Mouse (Mus musculus): ENCODE measurements around the gene Map9. TPM values are rescaled to one million over a fixed set of nuclear protein-coding genes. Genes with fewer than 3 reads are reported as not detected.
"Not testable (repeated sequence)": the region's sequence is repeated elsewhere in the genome, so short reads cannot be mapped to it uniquely, and the experiment has no call there.

Map9 gene
- polyA plus RNA-seq, 1 experiment from 2014 or later: 6.9 TPM

DNA sequence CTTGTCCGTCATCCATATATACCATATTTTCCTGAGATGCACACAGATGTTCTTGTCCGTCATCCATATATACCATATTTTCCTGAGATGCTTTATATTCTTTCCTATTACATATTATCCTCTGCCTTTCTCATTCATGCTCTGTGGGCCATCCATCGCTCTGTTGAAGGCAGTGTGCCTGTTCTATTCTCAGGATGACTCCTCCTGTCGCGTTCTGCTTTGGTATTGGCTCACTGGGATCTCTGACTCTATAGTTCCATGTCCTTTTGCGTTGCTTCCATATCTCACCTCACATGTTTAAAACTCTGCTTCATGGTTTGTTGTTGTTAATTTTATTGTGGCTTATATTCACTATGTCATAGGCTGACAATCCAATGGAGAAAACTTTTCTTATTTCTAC, 48.0 kb downstream of the Map9 start:
- Histone ChIP-seq H3K4me3 (ENCODE audit: low read length) (no peak overlapping the region), H3K27me3 (ENCODE audit: insufficient read depth, low read length) (no peaks in the 10 kb centered on the region), H3K4me2 (replicated peaks; ENCODE audit: low read depth, low read length) (no peak overlapping the region), H3K27ac (ENCODE audit: low read length) (no peak overlapping the region), H3K9ac (replicated peaks; ENCODE audit: low read length) (no peak overlapping the region), H3K36me3 (ENCODE audit: insufficient read depth, low read length) (no peaks in the 10 kb centered on the region), H3K4me1 (ENCODE audit: insufficient read depth, low read length) (no peaks in the 10 kb centered on the region), H3K9me3 (ENCODE audit: low read length) (no peaks in the 10 kb centered on the region)
- 89% methylated on average over 6 of the region's 6 CpGs for WGBS
- ATAC-seq (ENCODE audit: low FRiP score, low TSS enrichment): no peak

DNA sequence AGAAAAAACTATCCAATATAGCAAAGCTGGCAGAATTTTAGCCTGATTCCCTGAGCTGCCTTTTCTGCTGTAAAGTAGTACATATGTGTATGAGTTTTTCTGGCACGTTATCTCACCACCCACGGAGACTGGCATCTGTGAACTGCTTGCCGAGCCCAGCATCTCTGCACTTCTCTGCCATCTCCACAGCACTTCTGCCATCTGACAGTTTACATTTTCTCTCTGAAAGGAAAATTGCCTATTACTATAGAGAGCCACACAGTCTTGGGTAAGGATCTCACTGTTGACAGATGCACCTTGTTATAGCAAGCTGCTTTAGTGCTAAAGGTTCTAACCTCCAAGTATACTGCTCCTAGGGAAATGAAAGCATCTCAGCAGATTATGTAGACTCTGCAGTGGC, 48.5 kb downstream of the Map9 start:
- H3K36me3 ChIP-seq (ENCODE audit: insufficient read depth, low read length): no peaks in the 10 kb centered on the region
- H3K4me1 ChIP-seq (ENCODE audit: insufficient read depth, low read length): no peaks in the 10 kb centered on the region
- WGBS: 86% methylated on average over 3 of the region's 3 CpGs
- H3K9me3 ChIP-seq (ENCODE audit: low read length): no peaks in the 10 kb centered on the region
- H3K9ac ChIP-seq (replicated peaks; ENCODE audit: low read length): no peak overlapping the region
- no peak overlapping the region for H3K4me2 ChIP-seq (replicated peaks; ENCODE audit: low read depth, low read length)
- H3K4me3 ChIP-seq (ENCODE audit: low read length): no peak overlapping the region
- ATAC-seq (ENCODE audit: low FRiP score, low TSS enrichment): no peak
- no peaks in the 10 kb centered on the region for H3K27me3 ChIP-seq (ENCODE audit: insufficient read depth, low read length)
- no peak overlapping the region for H3K27ac ChIP-seq (ENCODE audit: low read length)

DNA sequence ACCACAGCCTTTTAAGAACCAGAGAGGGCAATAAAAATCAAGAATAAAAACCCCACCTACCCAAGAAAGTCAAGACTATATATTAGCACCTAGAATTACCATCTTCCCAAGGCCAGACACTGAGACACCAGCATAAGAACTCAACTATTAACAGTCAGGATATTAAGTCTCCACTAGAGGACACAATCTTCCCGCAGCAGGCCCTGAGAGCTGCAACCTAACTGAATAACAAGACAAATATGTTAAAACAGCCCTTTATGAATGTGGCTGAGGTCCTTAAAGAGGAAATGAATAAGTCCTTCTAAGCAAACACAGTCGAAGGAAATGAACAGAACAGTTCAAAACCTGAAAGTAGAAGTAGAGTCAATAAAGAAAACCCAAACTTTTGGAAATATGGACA, 49.6 kb downstream of the Map9 start:
- Histone ChIP-seq H3K27me3 (ENCODE audit: insufficient read depth, low read length) (no peaks in the 10 kb centered on the region), H3K9ac (replicated peaks; ENCODE audit: low read length) (no peak overlapping the region), H3K9me3 (ENCODE audit: low read length) (no peaks in the 10 kb centered on the region), H3K4me1 (ENCODE audit: insufficient read depth, low read length) (no peaks in the 10 kb centered on the region), H3K27ac (ENCODE audit: low read length) (no peak overlapping the region), H3K4me2 (replicated peaks; ENCODE audit: low read depth, low read length) (no peak overlapping the region), H3K36me3 (ENCODE audit: insufficient read depth, low read length) (no peaks in the 10 kb centered on the region), H3K4me3 (ENCODE audit: low read length) (no peak overlapping the region)
- no peak for ATAC-seq (ENCODE audit: low FRiP score, low TSS enrichment)
- WGBS: 63% methylated on average over 2 of the region's 2 CpGs

DNA sequence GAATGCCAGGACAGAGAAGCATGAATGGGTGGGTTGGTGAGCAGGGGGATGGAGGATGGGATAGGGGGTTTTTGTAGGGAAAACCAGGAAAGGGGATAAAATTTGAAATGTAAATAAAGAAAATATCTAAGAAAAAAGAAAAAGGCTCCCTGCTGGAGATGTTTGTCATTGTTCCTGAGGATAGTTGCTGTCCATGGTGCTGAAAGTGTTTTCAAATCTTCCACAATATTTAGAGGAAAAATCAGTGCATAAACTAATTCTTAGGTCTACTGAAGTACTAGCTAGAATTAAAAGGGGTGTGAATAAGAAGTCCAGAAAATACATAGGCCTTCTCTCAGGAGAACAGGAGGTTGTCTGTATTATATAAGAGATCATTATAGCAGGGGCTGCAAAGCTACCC, 54.6 kb downstream of the Map9 start:
- no peak for ATAC-seq (ENCODE audit: low FRiP score, low TSS enrichment)
- Histone ChIP-seq H3K4me3 (ENCODE audit: low read length) (no peak overlapping the region), H3K27me3 (ENCODE audit: insufficient read depth, low read length) (no peaks in the 10 kb centered on the region), H3K36me3 (ENCODE audit: insufficient read depth, low read length) (no peaks in the 10 kb centered on the region), H3K4me2 (replicated peaks; ENCODE audit: low read depth, low read length) (no peak overlapping the region), H3K4me1 (ENCODE audit: insufficient read depth, low read length) (no peaks in the 10 kb centered on the region), H3K9ac (replicated peaks; ENCODE audit: low read length) (no peak overlapping the region), H3K27ac (ENCODE audit: low read length) (no peak overlapping the region), H3K9me3 (ENCODE audit: low read length) (no peaks in the 10 kb centered on the region)

DNA sequence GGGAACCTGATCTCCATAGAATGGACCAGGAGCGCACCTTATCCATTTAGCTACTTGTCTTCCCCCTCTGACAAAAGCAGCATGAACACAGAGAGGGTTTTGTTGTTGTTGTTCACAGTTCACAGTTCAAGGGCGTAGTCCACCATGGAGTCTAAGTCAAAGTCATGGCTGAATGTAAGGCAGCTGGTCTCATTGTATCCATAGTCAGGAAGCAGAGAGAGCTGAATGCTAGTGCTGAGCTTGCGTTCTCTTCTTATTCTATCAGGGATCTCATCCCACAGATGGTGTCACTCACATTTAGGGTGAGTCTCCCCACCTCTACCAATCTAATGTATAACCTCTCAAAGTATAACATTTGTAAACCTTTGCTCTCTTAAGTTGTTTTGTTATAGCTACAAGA, 60.1 kb downstream of the Map9 start:
- ATAC-seq (ENCODE audit: low FRiP score, low TSS enrichment): no peak
- Histone ChIP-seq H3K36me3 (ENCODE audit: insufficient read depth, low read length) (no peaks in the 10 kb centered on the region), H3K27me3 (ENCODE audit: insufficient read depth, low read length) (no peaks in the 10 kb centered on the region), H3K4me2 (replicated peaks; ENCODE audit: low read depth, low read length) (no peak overlapping the region), H3K4me3 (ENCODE audit: low read length) (no peak overlapping the region), H3K9me3 (ENCODE audit: low read length) (no peaks in the 10 kb centered on the region), H3K4me1 (ENCODE audit: insufficient read depth, low read length) (no peaks in the 10 kb centered on the region), H3K27ac (ENCODE audit: low read length) (no peak overlapping the region), H3K9ac (replicated peaks; ENCODE audit: low read length) (no peak overlapping the region)
- WGBS: 80% methylated on average over 3 of the region's 3 CpGs

DNA sequence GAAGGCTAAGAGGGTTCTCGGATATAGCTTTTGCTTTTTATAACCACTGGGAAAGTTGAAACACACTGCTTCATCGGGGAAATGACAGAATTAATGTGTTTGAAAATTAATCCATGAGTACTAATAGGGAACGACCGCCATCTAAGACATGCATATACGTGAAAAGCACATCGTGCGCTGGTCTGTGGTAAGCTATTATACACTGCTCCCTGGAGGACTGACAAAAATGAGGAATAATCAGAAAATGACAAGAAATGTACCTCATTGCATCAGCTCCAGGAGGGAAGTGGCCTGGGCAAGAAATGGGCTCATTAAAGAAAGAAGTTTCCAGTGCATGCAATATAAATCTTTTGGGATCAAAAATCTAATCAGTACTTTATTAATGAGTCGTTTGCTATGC, 77.5 kb downstream of the Map9 start:
- 90% methylated on average over 8 of the region's 8 CpGs for WGBS
- H3K9me3 ChIP-seq (ENCODE audit: low read length): no peaks in the 10 kb centered on the region
- H3K36me3 ChIP-seq (ENCODE audit: insufficient read depth, low read length): no peaks in the 10 kb centered on the region
- no peak overlapping the region for H3K27ac ChIP-seq (ENCODE audit: low read length)
- H3K27me3 ChIP-seq (ENCODE audit: insufficient read depth, low read length): no peaks in the 10 kb centered on the region
- no peaks in the 10 kb centered on the region for H3K4me1 ChIP-seq (ENCODE audit: insufficient read depth, low read length)
- H3K4me2 ChIP-seq (replicated peaks; ENCODE audit: low read depth, low read length): no peak overlapping the region
- ATAC-seq (ENCODE audit: low FRiP score, low TSS enrichment): no peak
- H3K4me3 ChIP-seq (ENCODE audit: low read length): no peak overlapping the region
- no peak overlapping the region for H3K9ac ChIP-seq (replicated peaks; ENCODE audit: low read length)

DNA sequence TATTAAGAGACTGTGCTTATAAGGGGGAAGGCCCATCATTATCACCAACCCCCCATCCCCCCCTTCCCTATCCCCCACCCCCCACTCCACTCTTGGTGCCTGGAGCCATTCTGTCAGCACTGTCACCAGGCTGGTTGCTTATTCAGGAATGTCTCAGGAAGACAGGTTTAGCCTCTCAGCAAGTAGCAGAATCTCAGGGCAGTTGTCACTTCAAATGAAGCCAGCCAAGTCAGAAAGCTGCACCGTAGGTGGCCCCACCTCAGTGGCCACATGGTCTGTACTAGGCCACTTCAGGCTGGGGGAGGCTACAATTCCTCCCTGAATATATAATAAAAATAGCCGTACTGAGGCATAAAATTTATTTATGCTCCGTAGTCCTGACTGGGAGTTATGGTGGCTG, 83.1 kb downstream of the Map9 start:
- Histone ChIP-seq H3K4me2 (replicated peaks; ENCODE audit: low read depth, low read length) (no peak overlapping the region), H3K4me3 (ENCODE audit: low read length) (no peak overlapping the region), H3K4me1 (ENCODE audit: insufficient read depth, low read length) (no peaks in the 10 kb centered on the region), H3K36me3 (ENCODE audit: insufficient read depth, low read length) (no peaks in the 10 kb centered on the region), H3K9ac (replicated peaks; ENCODE audit: low read length) (no peak overlapping the region), H3K27me3 (ENCODE audit: insufficient read depth, low read length) (no peaks in the 10 kb centered on the region), H3K9me3 (ENCODE audit: low read length) (no peaks in the 10 kb centered on the region), H3K27ac (ENCODE audit: low read length) (no peak overlapping the region)
- 39% methylated on average over 3 of the region's 3 CpGs for WGBS
- no peak for ATAC-seq (ENCODE audit: low FRiP score, low TSS enrichment)

DNA sequence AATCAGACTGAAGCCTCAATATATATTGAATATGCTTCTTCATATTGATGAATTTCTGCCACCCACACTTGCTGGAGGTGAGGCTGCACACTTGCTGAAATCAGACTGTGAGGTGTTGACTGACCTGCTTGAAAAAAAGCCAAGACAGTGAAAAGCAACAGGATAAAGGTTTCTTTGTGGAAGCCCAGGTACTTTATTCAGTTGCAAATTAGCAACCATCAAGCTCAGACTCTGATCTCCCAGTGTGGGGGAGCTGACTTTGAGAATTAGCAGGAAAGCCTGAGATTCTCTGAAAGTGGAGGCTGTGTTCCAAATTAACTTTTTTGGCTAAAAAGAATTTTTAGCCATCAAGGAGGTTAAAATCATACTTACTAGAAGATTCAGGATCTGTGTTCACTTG, 83.8 kb downstream of the Map9 start:
- not testable (repeated sequence) for H3K27me3 ChIP-seq (ENCODE audit: insufficient read depth, low read length); H3K4me3 ChIP-seq (ENCODE audit: low read length); H3K9ac ChIP-seq (replicated peaks; ENCODE audit: low read length); H3K9me3 ChIP-seq (ENCODE audit: low read length); H3K4me2 ChIP-seq (replicated peaks; ENCODE audit: low read depth, low read length); H3K36me3 ChIP-seq (ENCODE audit: insufficient read depth, low read length); ATAC-seq (ENCODE audit: low FRiP score, low TSS enrichment); H3K27ac ChIP-seq (ENCODE audit: low read length); H3K4me1 ChIP-seq (ENCODE audit: insufficient read depth, low read length)

Other genes with a start within 250 kb of the Map9 start
- gene Gucy1a1, start 212.3 kb upstream of the Map9 start, polyA plus RNA-seq (2015; fragmentation: Nextera tagmentation; extraction: Ambion mirVana): 77.9 and 78.6 TPM in 2 replicates
- gene Npy2r, start 190.0 kb downstream of the Map9 start, polyA plus RNA-seq (2015; fragmentation: Nextera tagmentation; extraction: Ambion mirVana): 0.69 and 0.72 TPM in 2 replicates

Data from kidney, embryonic 16.5 days (tissue).